Mouse (Mus musculus): ENCODE results near the gene Rtn4ip1. TPM values are rescaled to one million over a fixed set of nuclear protein-coding genes. Genes with fewer than 3 reads are reported as not detected.

Gene Rtn4ip1
- polyA plus RNA-seq, 1 experiment, result 6.7 TPM

DNA sequence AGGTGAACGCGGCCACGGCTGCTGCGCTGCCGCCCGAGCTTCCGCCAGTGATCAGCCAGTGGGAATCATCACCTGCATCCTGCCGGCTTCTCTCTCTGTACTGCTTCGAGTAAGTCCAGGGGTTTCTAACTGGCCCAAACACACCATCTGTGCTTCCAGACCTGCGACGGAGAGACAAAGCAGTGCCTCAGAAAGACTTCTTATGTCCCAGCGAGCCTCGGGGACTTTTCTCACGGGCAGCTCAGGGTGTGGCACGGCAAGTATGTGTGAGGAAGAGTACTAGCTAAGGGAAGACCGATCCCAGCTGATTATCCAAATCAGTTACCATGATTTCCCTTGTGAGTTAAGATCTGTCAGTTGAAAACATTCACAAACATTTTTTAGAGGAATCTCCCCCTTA, 12.6 kb upstream of the Rtn4ip1 start:
- TF ChIP-seq POLR2A (IDR thresholded peaks at IDR 0.05; ENCODE audit: low read depth, low read length) (no peak), CTCF (IDR thresholded peaks at IDR 0.05; ENCODE audit: extremely low read depth, insufficient read depth, insufficient read length, insufficient replicate concordance) (no peak)
- Histone ChIP-seq H3K4me1 (ENCODE audit: control insufficient read depth, insufficient read depth, insufficient read length) (no peaks in the 10 kb centered on the region), H3K36me3 (ENCODE audit: control insufficient read depth, insufficient read depth, low read length) (peaks cover 21% of the 10 kb centered on the region), H3K4me3 (ENCODE audit: extremely low read depth, insufficient read depth, insufficient read length) (no peak overlapping the region), H3K27ac (ENCODE audit: insufficient read depth, low read length) (no peak overlapping the region), H3K27me3 (ENCODE audit: control insufficient read depth, insufficient read depth, low read length) (no peaks in the 10 kb centered on the region)
- no peak for DNase-seq (ENCODE audit: low read depth in 1 of 2, low spot score in 2 of 2)
- 95% methylated on average over 16 of the region's 16 CpGs for WGBS

- Histone ChIP-seq H3K4me1 (ENCODE audit: control insufficient read depth, insufficient read depth, insufficient read length) (no peaks in the 10 kb centered on the region), H3K27me3 (ENCODE audit: control insufficient read depth, insufficient read depth, low read length) (no peaks in the 10 kb centered on the region), H3K27ac (ENCODE audit: insufficient read depth, low read length) (no peak overlapping the region), H3K36me3 (ENCODE audit: control insufficient read depth, insufficient read depth, low read length) (peaks cover 19% of the 10 kb centered on the region), H3K4me3 (ENCODE audit: extremely low read depth, insufficient read depth, insufficient read length) (no peak overlapping the region)
- WGBS, result 97% methylated on average over 4 of the region's 4 CpGs
- no peak for TF ChIP-seq CTCF (IDR thresholded peaks at IDR 0.05; ENCODE audit: extremely low read depth, insufficient read depth, insufficient read length, insufficient replicate concordance)
- no peak for TF ChIP-seq POLR2A (IDR thresholded peaks at IDR 0.05; ENCODE audit: low read depth, low read length)
- DNase-seq (ENCODE audit: low read depth in 1 of 2, low spot score in 2 of 2), result no peak
Measured at GRCm38 (mm10) chr10:43892971-43893370, 8.6 kb upstream of the Rtn4ip1 start.

DNA sequence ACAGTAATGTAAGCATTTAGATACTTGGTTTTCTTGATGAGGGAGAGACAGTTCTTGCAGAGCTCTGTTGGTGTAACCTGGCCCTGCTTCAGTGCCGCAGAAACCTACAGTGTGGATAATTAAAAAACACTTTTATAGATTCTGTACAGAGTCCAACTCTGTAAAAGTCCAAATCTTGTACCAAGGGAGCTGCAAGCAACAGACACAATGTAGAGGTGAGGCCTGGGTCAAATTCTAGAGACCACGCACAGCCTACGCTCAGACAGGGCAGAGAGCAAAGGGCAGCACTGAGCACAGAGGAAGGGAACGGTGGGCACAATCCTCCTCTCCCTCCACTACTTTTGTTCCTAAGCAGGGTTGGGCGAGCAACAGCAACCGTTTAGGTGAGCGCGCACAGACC, 5.5 kb upstream of the Rtn4ip1 start:
- DNase-seq (ENCODE audit: low read depth in 1 of 2, low spot score in 2 of 2), result no peak
- Histone ChIP-seq H3K27me3 (ENCODE audit: control insufficient read depth, insufficient read depth, low read length) (no peaks in the 10 kb centered on the region), H3K27ac (ENCODE audit: insufficient read depth, low read length) (no peak overlapping the region), H3K36me3 (ENCODE audit: control insufficient read depth, insufficient read depth, low read length) (peaks cover 13% of the 10 kb centered on the region), H3K4me3 (ENCODE audit: extremely low read depth, insufficient read depth, insufficient read length) (no peak overlapping the region), H3K4me1 (ENCODE audit: control insufficient read depth, insufficient read depth, insufficient read length) (peaks cover 7% of the 10 kb centered on the region)
- TF ChIP-seq POLR2A (IDR thresholded peaks at IDR 0.05; ENCODE audit: low read depth, low read length) (no peak), CTCF (IDR thresholded peaks at IDR 0.05; ENCODE audit: extremely low read depth, insufficient read depth, insufficient read length, insufficient replicate concordance) (no peak)
- 95% methylated on average over 8 of the region's 8 CpGs for WGBS

- no peak for TF ChIP-seq CTCF (IDR thresholded peaks at IDR 0.05; ENCODE audit: extremely low read depth, insufficient read depth, insufficient read length, insufficient replicate concordance)
- TF ChIP-seq POLR2A (IDR thresholded peaks at IDR 0.05; ENCODE audit: low read depth, low read length), result no peak
- WGBS, result 64% methylated on average over 7 of the region's 7 CpGs
- Histone ChIP-seq H3K4me3 (ENCODE audit: extremely low read depth, insufficient read depth, insufficient read length) (no peak overlapping the region), H3K27me3 (ENCODE audit: control insufficient read depth, insufficient read depth, low read length) (no peaks in the 10 kb centered on the region), H3K36me3 (ENCODE audit: control insufficient read depth, insufficient read depth, low read length) (peaks cover 12% of the 10 kb centered on the region), H3K4me1 (ENCODE audit: control insufficient read depth, insufficient read depth, insufficient read length) (peaks cover 12% of the 10 kb centered on the region), H3K27ac (ENCODE audit: insufficient read depth, low read length) (no peak overlapping the region)
- DNase-seq (ENCODE audit: low read depth in 1 of 2, low spot score in 2 of 2), result no peak
Measured at GRCm38 (mm10) chr10:43898276-43898675, 3.3 kb upstream of the Rtn4ip1 start.

- WGBS, result 3% methylated on average over 30 of the region's 30 CpGs
- peak; percentile 4 to 30 for DNase-seq (ENCODE audit: low read depth in 1 of 2, low spot score in 2 of 2)
- H3K27ac ChIP-seq (ENCODE audit: insufficient read depth, low read length), result peak overlapping the region; percentile 66
- no peaks in the 10 kb centered on the region for H3K27me3 ChIP-seq (ENCODE audit: control insufficient read depth, insufficient read depth, low read length)
- TF ChIP-seq CTCF (IDR thresholded peaks at IDR 0.05; ENCODE audit: extremely low read depth, insufficient read depth, insufficient read length, insufficient replicate concordance) (no peak), POLR2A (IDR thresholded peaks at IDR 0.05; ENCODE audit: low read depth, low read length) (no peak)
- H3K4me3 ChIP-seq (ENCODE audit: extremely low read depth, insufficient read depth, insufficient read length), result peak overlapping the region; percentile 89
- H3K36me3 ChIP-seq (ENCODE audit: control insufficient read depth, insufficient read depth, low read length), result 0 out of 2 replicates have a peak, but pooled peaks cover 2% of the 10 kb centered on the region
- H3K4me1 ChIP-seq (ENCODE audit: control insufficient read depth, insufficient read depth, insufficient read length), result peaks cover 12% of the 10 kb centered on the region
Measured at GRCm38 (mm10) chr10:43900883-43901570, 580 bp upstream of the Rtn4ip1 start.

DNA sequence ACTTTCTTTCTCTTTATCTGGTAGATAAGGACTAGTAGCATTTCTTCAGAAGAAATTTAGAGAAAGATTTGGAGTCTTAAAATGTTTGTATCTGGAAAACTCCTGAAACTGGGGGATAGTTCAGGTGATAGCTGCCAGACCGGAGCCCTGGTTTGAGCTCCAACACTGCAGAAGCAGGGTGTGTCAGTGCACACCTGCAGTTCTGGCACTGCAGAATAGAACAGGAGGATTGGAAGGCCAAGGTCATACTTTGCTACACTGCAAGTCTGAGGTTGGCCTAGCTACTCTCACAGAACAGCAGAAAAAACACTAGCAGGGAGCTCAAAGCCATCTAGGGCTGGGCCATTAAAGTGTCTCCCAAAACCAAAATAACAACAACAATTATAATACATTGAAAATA, 3.0 kb downstream of the Rtn4ip1 start:
- Histone ChIP-seq H3K27me3 (ENCODE audit: control insufficient read depth, insufficient read depth, low read length) (no peaks in the 10 kb centered on the region), H3K27ac (ENCODE audit: insufficient read depth, low read length) (no peak overlapping the region), H3K4me1 (ENCODE audit: control insufficient read depth, insufficient read depth, insufficient read length) (peaks cover 5% of the 10 kb centered on the region; the same call in 1 of the 2 replicates), H3K36me3 (ENCODE audit: control insufficient read depth, insufficient read depth, low read length) (no peaks in the 10 kb centered on the region), H3K4me3 (ENCODE audit: extremely low read depth, insufficient read depth, insufficient read length) (no peak overlapping the region)
- TF ChIP-seq POLR2A (IDR thresholded peaks at IDR 0.05; ENCODE audit: low read depth, low read length) (no peak), CTCF (IDR thresholded peaks at IDR 0.05; ENCODE audit: extremely low read depth, insufficient read depth, insufficient read length, insufficient replicate concordance) (no peak)
- DNase-seq (ENCODE audit: low read depth in 1 of 2, low spot score in 2 of 2), result no peak
- WGBS, result 90% methylated on average over 1 of the region's 1 CpGs
